Mouse (Mus musculus): Measurements from ENCODE around the gene Aqp9.

Gene Aqp9

DNA sequence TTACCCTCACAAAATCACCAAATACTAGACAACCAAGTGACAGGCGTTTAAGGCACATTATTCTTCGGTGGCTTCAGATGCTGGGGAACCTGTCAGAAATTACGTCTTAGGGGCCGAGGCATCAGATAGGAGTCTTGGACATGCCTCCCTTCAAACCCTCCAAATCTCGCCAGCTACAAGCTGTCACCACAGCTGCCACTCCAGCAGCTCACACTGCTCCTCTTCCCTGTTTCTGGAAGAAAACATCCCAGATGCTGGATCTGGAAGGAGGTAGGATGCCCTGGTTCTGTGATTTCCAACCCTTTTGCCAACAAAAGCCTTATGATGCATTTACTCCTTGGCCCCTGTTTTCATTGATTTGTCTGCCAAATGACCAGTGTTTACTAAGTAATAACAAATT, 101.3 kb downstream of the Aqp9 start:
- CTCF ChIA-PET, result no interaction called here

DNA sequence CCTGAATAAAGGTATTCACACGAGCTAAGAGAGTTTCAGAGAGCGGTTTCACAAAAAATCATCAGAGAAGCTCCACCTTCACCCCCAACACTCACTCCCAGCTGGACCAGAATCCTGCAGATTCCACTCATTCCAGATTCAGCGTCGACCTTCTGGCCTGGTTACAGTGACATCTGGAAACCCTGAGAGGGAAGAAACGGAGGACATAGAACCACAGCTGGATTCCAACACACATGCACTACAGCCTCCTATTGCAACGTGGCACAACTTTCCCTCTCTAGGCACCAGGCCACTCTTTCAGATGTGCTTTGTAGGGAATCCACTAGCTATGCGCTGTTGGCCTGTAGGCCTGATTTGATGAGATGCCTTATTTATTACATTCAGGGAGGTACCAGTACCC, 102.0 kb downstream of the Aqp9 start:
- CTCF ChIA-PET, result no interaction called here

DNA sequence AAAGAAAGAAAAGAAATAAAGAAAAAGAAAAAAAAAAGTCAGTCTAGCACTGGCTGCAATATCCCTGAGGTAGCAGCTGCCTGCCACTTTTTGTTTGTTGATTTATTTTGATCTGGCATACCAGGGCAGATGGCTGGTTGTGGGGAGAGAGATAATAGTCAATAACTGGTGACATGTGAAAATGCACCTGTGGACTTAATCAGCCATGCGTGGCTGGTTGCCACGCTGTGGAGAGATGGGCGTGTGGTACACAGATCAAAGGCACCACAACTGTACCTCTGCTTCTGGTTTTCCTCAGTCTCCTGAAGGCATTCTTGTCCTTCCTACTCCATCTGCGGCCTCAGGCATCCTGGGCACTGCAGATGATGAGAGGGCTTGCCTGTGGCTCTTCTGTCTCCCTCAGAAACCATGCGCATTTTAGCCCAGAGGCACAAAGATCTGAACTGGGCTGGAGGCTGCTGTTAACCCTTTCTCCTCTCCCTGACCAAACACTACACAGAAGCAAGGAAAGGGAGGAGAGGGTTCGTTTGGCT, 103.1 kb downstream of the Aqp9 start:
- CTCF ChIA-PET, result interaction anchor here (0.7 kb wide), 1 partner anchor 134 kb away, joined by 3 read pairs; no protein-coding TSS in a partner anchor

DNA sequence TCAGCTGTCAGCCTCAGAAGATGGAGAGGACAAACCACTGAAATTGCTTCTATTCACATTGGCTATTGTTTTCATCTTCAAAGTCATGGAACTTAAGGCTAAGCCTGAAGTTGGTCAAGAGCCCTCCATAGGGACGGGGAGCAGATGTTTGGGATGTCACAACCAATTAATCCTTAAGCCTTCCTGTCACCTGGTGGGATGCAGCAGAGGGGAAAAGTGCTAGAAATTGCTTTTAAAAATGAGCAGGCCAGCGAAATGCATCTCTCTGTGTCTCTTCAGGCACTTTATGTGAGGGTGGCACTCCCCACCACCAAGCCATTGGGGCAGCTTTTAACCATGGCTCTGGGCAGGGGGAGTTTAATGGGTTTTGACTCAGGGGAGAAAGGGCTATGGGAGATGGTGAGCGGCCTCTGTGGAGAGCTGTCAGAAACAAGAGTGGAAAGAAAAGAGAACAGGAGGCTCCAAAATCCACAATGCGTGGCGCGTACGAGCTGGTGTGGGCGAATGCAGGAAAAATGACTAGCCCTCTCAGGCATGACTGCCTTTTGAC, 104.1 kb downstream of the Aqp9 start:
- CTCF ChIA-PET, result no interaction called here

DNA sequence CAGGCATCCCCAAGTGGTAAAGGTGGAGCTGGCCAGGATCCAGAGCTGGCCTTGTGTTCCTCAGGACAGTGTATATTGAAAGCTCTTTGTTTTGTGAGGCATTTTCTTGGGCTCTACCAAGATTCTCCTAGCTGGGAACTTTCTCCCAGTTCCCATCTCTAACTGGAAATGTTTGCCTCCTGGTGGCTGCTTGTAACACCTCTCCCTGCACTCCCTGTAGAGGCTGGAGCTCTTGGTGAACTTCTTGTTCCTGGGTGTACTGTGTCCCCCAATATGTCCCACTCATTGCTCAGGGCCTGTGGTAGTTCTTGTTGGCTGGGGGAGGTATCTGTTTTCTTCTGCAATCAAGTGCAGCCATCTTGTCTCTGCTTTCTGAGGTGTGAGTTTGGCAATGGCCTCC, 104.9 kb downstream of the Aqp9 start:
- CTCF ChIA-PET, result interaction anchor here (0.5 kb wide), 1 partner anchor 12 kb away, joined by 6 read pairs; no protein-coding TSS in a partner anchor

DNA sequence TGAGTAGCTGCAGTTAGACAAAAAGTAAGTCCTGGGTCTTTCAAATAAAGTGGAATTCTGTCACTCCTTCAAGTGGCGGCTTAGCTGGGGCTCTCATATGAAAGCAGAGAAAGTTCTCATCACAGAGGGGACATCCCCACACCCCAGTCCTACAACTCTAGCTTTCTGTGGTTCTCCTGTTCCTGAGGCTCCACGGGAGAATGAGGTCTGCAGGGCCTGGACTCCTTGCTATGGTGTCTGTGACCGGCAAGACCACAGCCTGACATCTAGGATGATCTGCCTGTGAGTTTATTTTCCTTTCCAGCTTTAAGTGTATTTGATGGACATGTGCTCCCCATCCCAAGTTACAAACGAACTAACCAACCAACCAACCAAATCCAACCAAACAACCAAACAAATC, 105.5 kb downstream of the Aqp9 start:
- CTCF ChIA-PET, result interaction anchor here (0.5 kb wide), 1 partner anchor 12 kb away, joined by 6 read pairs; no protein-coding TSS in a partner anchor

DNA sequence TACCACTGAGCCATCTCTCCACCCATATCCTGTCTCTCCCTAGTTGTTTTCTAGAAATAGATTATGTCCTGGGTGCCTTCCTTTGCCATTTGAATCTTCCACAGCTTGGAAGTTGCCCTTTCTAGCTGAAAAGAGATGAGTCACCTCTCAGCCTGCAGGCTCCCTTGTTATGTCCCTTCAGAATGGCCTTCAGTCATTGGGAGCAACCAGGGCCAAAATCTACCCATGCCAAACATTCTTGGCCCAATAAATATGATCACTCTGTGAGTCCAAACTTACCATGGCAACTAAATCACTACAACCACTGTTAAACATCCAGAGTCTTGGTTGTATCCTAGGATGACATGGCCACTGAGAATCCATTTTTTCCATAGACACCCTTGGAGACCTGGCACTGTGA, 106.2 kb downstream of the Aqp9 start:
- CTCF ChIA-PET, result no interaction called here

All from spleen, embryonic (tissue).